Mouse (Mus musculus) myocyte (in vitro differentiated cells): ENCODE measurements around the gene Lrfn3. TPM values are rescaled to one million over a fixed set of nuclear protein-coding genes. Genes with fewer than 3 reads are reported as not detected.

Experiments used
- H3K27me3 ChIP-seq: one replicate; pipeline ENCODE4 v1.6.1; 2011; ENCODE audit not compliant: control insufficient read depth, insufficient read depth, insufficient read length
- H3K36me3 ChIP-seq: one replicate; pipeline ENCODE4 v1.6.1; 2011; ENCODE audit not compliant: control insufficient read depth, insufficient read depth
- H3K4me2 ChIP-seq: one replicate; pipeline ENCODE4 v1.6.1; 2011; ENCODE audit warnings: low read depth, control low read depth
- H3K4me3 ChIP-seq: one replicate; pipeline ENCODE4 v1.5.1; 2011; ENCODE audit warnings: mild to moderate bottlenecking, control low read depth, moderate library complexity
- H3K79me2 ChIP-seq: one replicate; pipeline ENCODE4 v1.6.1; 2011; ENCODE audit not compliant: control insufficient read depth, insufficient read depth
- H3ac ChIP-seq: one replicate; pipeline ENCODE4 v1.6.1; 2011; ENCODE audit not compliant: control insufficient read depth, insufficient read length
- CEBPB ChIP-seq: IDR thresholded peaks from 2 replicates; pipeline ENCODE4 v1.6.1; 2011; ENCODE audit warnings: mild to moderate bottlenecking, moderate library complexity; ENCODE audit not compliant: poor library complexity, insufficient read depth, severe bottlenecking
- E2F4 ChIP-seq: IDR thresholded peaks from one replicate; pipeline ENCODE4 v1.6.1; 2011; ENCODE audit warnings: mild to moderate bottlenecking, control low read depth, moderate library complexity; ENCODE audit not compliant: insufficient read depth
- MAX ChIP-seq: IDR thresholded peaks from one replicate; pipeline ENCODE4 v1.6.1; 2011; ENCODE audit warnings: low read depth, mild to moderate bottlenecking, control low read depth
- MYOD1 ChIP-seq, 3 experiments: IDR thresholded peaks; one replicate each; pipeline ENCODE4 v1.6.1; 2011; ENCODE audit warnings: control low read depth in 2 of 3, low read depth in 2 of 3, mild to moderate bottlenecking in 2 of 3, moderate library complexity in 1 of 3; ENCODE audit not compliant: insufficient read length in 2 of 3, control insufficient read depth in 1 of 3
- MYOG ChIP-seq, 3 experiments: IDR thresholded peaks; one replicate each; pipeline ENCODE4 v1.6.1; 2011; ENCODE audit warnings: control low read depth in 2 of 3, low read depth in 2 of 3, mild to moderate bottlenecking in 2 of 3; ENCODE audit not compliant: insufficient read length in 2 of 3, control insufficient read depth in 1 of 3, insufficient read depth in 1 of 3
- POLR2A ChIP-seq: IDR thresholded peaks from one replicate; pipeline ENCODE4 v1.6.1; 2011; ENCODE audit warnings: low read depth, mild to moderate bottlenecking, control low read depth, moderate library complexity; ENCODE audit not compliant: insufficient read length
- POLR2AphosphoS2 ChIP-seq: IDR thresholded peaks from one replicate; pipeline ENCODE4 v1.6.1; 2011; ENCODE audit warnings: low read depth, control low read depth; ENCODE audit not compliant: insufficient read length
- REST ChIP-seq: IDR thresholded peaks from one replicate; pipeline ENCODE4 v1.6.1; 2011; ENCODE audit warnings: mild to moderate bottlenecking, control low read depth, moderate library complexity; ENCODE audit not compliant: insufficient read depth, insufficient read length
- SRF ChIP-seq: IDR thresholded peaks from one replicate; pipeline ENCODE4 v1.6.1; 2011; ENCODE audit warnings: low read depth; ENCODE audit not compliant: control insufficient read depth, insufficient read length
- TCF12 ChIP-seq: IDR thresholded peaks from one replicate; pipeline ENCODE4 v1.6.1; 2011; ENCODE audit warnings: mild to moderate bottlenecking, control low read depth; ENCODE audit not compliant: poor library complexity, insufficient read depth, severe bottlenecking
- TCF3 ChIP-seq: IDR thresholded peaks from one replicate; pipeline ENCODE4 v1.6.1; 2011; ENCODE audit warnings: low read depth, control low read depth; ENCODE audit not compliant: insufficient read length
- USF1 ChIP-seq: IDR thresholded peaks from one replicate; pipeline ENCODE4 v1.6.1; 2011; ENCODE audit warnings: low read depth, mild to moderate bottlenecking, control low read depth, moderate library complexity
- polyA plus RNA-seq: library from polyadenylated mRNA; unstranded; fragments of >200 nt; fragmentation: generic; extraction: Trizol; gene quantifications from one replicate; pipeline ENCODE4 v1.2.1, GENCODE M21; 2012; ENCODE audit warnings: missing spikeins

Gene Lrfn3
- polyA plus RNA-seq, 1 experiment, result 0.66 TPM

- H3ac ChIP-seq, result no peak overlapping the region
- TF ChIP-seq REST (no peak), TCF12 (no peak), MYOG (IDR thresholded peaks at IDR 0.05; ENCODE audit: control insufficient read depth in 1 of 3, insufficient read depth in 1 of 3, insufficient read length in 2 of 3, low read depth in 2 of 3) (no peak)
- peaks cover 46% of the 10 kb centered on the region for H3K27me3 ChIP-seq
- no peaks in the 10 kb centered on the region for H3K79me2 ChIP-seq
- no peak overlapping the region for H3K4me2 ChIP-seq
- no peak overlapping the region for H3K4me3 ChIP-seq
- no peaks in the 10 kb centered on the region for H3K36me3 ChIP-seq
Measured at GRCm38 (mm10) chr7:30354059-30354458, 8.5 kb downstream of the Lrfn3 start.

- Histone ChIP-seq H3K4me2 (no peak overlapping the region), H3ac (no peak overlapping the region), H3K79me2 (no peaks in the 10 kb centered on the region), H3K36me3 (no peaks in the 10 kb centered on the region), H3K4me3 (no peak overlapping the region), H3K27me3 (peaks cover 53% of the 10 kb centered on the region)
- TF ChIP-seq USF1 (peak; percentile 35), TCF12 (no peak)
Measured at GRCm38 (mm10) chr7:30353279-30353822, 9.2 kb downstream of the Lrfn3 start.

- Histone ChIP-seq H3K4me3 (no peak overlapping the region), H3K27me3 (peaks cover 47% of the 10 kb centered on the region), H3K36me3 (no peaks in the 10 kb centered on the region), H3K4me2 (no peak overlapping the region), H3ac (no peak overlapping the region), H3K79me2 (no peaks in the 10 kb centered on the region)
- no peak for TF ChIP-seq REST
- no peak for TF ChIP-seq SRF
- no peak for TF ChIP-seq CEBPB
- TF ChIP-seq POLR2A, result no peak
- no peak for TF ChIP-seq USF1
- TF ChIP-seq MYOD1 (IDR thresholded peaks at IDR 0.05; ENCODE audit: control insufficient read depth in 1 of 3, insufficient read length in 2 of 3, low read depth in 2 of 3), result no peak
- no peak for TF ChIP-seq E2F4
- TF ChIP-seq MAX, result no peak
- no peak for TF ChIP-seq MYOG (IDR thresholded peaks at IDR 0.05; ENCODE audit: control insufficient read depth in 1 of 3, insufficient read depth in 1 of 3, insufficient read length in 2 of 3, low read depth in 2 of 3)
- no peak for TF ChIP-seq TCF3
- TF ChIP-seq POLR2AphosphoS2, result no peak
- no peak for TF ChIP-seq TCF12
Measured at GRCm38 (mm10) chr7:30347828-30348227, 14.7 kb downstream of the Lrfn3 start.

DNA sequence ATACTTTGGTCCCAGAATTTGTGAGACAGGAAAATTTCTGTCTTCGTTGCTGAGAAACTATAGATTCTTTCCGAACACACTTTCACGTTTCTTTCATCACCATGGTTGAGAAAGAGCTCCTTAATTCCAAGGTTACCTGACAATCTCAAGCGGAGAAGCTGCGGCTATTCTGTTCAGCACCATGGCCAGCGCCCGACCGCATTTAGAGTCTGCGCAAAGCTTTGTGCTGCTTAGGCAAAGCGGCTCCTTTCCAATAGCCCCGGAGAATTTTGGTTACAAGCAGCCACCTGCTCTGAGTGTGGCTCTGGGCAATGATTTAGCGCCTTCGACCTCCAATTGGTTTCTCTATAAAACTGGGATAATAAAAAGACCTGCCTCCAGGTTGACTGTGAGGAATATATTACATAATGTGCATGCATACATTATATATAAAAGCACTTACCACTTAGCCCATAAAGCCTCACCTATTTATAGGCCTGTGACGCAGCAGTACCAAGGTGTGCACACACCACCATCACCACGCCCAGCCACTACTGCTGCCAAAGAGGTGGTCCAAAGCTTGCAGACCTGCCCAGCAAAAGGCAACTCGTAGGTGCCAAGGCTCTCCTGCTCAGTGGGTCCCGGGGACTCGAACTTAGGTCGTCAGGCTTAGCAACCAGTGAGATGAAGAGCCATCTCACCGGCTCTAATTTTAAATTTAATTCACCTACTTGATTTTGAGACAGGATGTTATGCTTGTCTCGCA, 15.8 kb downstream of the Lrfn3 start:
- H3K27me3 ChIP-seq, result peaks cover 46% of the 10 kb centered on the region
- TF ChIP-seq REST (peak; percentile 90), POLR2AphosphoS2 (no peak), CEBPB (no peak)

GRCm38 (mm10) chr7:30339432-30340109, 23.0 kb downstream of the Lrfn3 start:
- no peak for TF ChIP-seq CEBPB
- TF ChIP-seq MYOG (IDR thresholded peaks at IDR 0.05; ENCODE audit: control insufficient read depth in 1 of 3, insufficient read depth in 1 of 3, insufficient read length in 2 of 3, low read depth in 2 of 3), result no peak
- no peak for TF ChIP-seq USF1
- no peak for TF ChIP-seq E2F4
- TF ChIP-seq TCF12, result no peak
- no peak for TF ChIP-seq REST
- TF ChIP-seq POLR2A, result no peak
- TF ChIP-seq SRF, result no peak
- no peak for TF ChIP-seq MAX
- no peak for TF ChIP-seq TCF3
- TF ChIP-seq POLR2AphosphoS2, result no peak
- Histone ChIP-seq H3K36me3 (no peaks in the 10 kb centered on the region), H3ac (no peak overlapping the region), H3K27me3 (peaks cover 46% of the 10 kb centered on the region), H3K4me2 (no peak overlapping the region), H3K79me2 (no peaks in the 10 kb centered on the region), H3K4me3 (no peak overlapping the region)

More for the DNA sequence above, 15.8 kb downstream of the Lrfn3 start:
- Histone ChIP-seq H3K4me2 (no peak overlapping the region), H3K79me2 (no peaks in the 10 kb centered on the region), H3K4me3 (no peak overlapping the region), H3ac (no peak overlapping the region), H3K36me3 (no peaks in the 10 kb centered on the region)
